Mouse (Mus musculus): Measurements from ENCODE around the gene Psme2b. TPM values are rescaled to one million over a fixed set of nuclear protein-coding genes. Genes with fewer than 3 reads are reported as not detected.
A peak's percentile ranks its signal among the peaks of the same experiment; 100 is the strongest.

Gene Psme2b
- polyA plus RNA-seq, 1 experiment from 2014 or later, result 4.2 TPM

- no peaks in the 10 kb centered on the region for H3K36me3 ChIP-seq (replicated peaks; ENCODE audit: insufficient read depth, low read length)
- 53% methylated on average over 2 of the region's 2 CpGs for WGBS (ENCODE audit: insufficient replicate concordance)
- ATAC-seq (peak; percentile 61), DNase-seq (no peak)
- H3K9ac ChIP-seq (replicated peaks), result no peak overlapping the region
- H3K4me3 ChIP-seq (ENCODE audit: low read depth, low read length), result no peak overlapping the region
- H3K4me2 ChIP-seq (ENCODE audit: low read depth, low read length), result no peak overlapping the region
- peaks cover 10% of the 10 kb centered on the region; the same call in 1 of the 2 replicates for H3K4me1 ChIP-seq (ENCODE audit: insufficient read depth)
- H3K27me3 ChIP-seq (ENCODE audit: insufficient read depth, low read length), result no peaks in the 10 kb centered on the region
- no peak overlapping the region for H3K27ac ChIP-seq (ENCODE audit: low read depth)
- TF ChIP-seq EP300 (IDR thresholded peaks at IDR 0.05; ENCODE audit: low read depth) (no peak), CTCF (IDR thresholded peaks at IDR 0.05; ENCODE audit: low read depth) (no peak)
- H3K9me3 ChIP-seq (ENCODE audit: low read length), result no peaks in the 10 kb centered on the region
Measured at GRCm38 (mm10) chr11:48898812-48899431, 47.1 kb downstream of the Psme2b start.

Other genes with a start within 250 kb of the Psme2b start
- gene Rack1, start 145.9 kb downstream of the Psme2b start, polyA plus RNA-seq (2015; fragmentation: Nextera tagmentation; extraction: Ambion mirVana), result 397 and 398 TPM in 2 replicates
- 2.2 and 2.3 TPM in 2 replicates for gene Trim41, start 128.8 kb downstream of the Psme2b start, polyA plus RNA-seq (2015; fragmentation: Nextera tagmentation; extraction: Ambion mirVana)
- gene Trim7, start 120.0 kb downstream of the Psme2b start, polyA plus RNA-seq (2015; fragmentation: Nextera tagmentation; extraction: Ambion mirVana), result 0.48 and 0.52 TPM in 2 replicates
- gene Gm12184, start 119.5 kb downstream of the Psme2b start, polyA plus RNA-seq (2015; fragmentation: Nextera tagmentation; extraction: Ambion mirVana), result 4.9 and 5.0 TPM in 2 replicates
- 42.7 and 44.1 TPM in 2 replicates for gene Irgm1, start 74.5 kb downstream of the Psme2b start, polyA plus RNA-seq (2015; fragmentation: Nextera tagmentation; extraction: Ambion mirVana)
- gene Gm5431, start 44.0 kb downstream of the Psme2b start, polyA plus RNA-seq (2015; fragmentation: Nextera tagmentation; extraction: Ambion mirVana), result 0.66 and 0.86 TPM in 2 replicates
- 0.16 and 0.17 TPM in 2 replicates for gene Olfr56, start 32.7 kb upstream of the Psme2b start, polyA plus RNA-seq (2015; fragmentation: Nextera tagmentation; extraction: Ambion mirVana)
- 0.67 and 1.2 TPM in 2 replicates for gene 9930111J21Rik1, start 33.2 kb upstream of the Psme2b start, polyA plus RNA-seq (2015; fragmentation: Nextera tagmentation; extraction: Ambion mirVana)
- gene Gm12185, start 46.0 kb upstream of the Psme2b start, polyA plus RNA-seq (2015; fragmentation: Nextera tagmentation; extraction: Ambion mirVana), result 0.05 TPM in 1 of 2 replicates, not detected in the other
- 36.5 and 38.9 TPM in 2 replicates for gene Tgtp1, start 48.0 kb upstream of the Psme2b start, polyA plus RNA-seq (2015; fragmentation: Nextera tagmentation; extraction: Ambion mirVana)
- gene 9930111J21Rik2, start 105.1 kb upstream of the Psme2b start, polyA plus RNA-seq (2015; fragmentation: Nextera tagmentation; extraction: Ambion mirVana), result 1.2 and 1.4 TPM in 2 replicates
- gene Tgtp2, start 118.0 kb upstream of the Psme2b start, polyA plus RNA-seq (2015; fragmentation: Nextera tagmentation; extraction: Ambion mirVana), result 5.1 and 7.1 TPM in 2 replicates
- 29.7 and 29.8 TPM in 2 replicates for gene Ifi47, start 130.4 kb upstream of the Psme2b start, polyA plus RNA-seq (2015; fragmentation: Nextera tagmentation; extraction: Ambion mirVana)
- gene Olfr1396, start 168.7 kb upstream of the Psme2b start, polyA plus RNA-seq (2015; fragmentation: Nextera tagmentation; extraction: Ambion mirVana), result not detected in 2 replicates
- not detected in 2 replicates for gene Olfr1395, start 196.1 kb upstream of the Psme2b start, polyA plus RNA-seq (2015; fragmentation: Nextera tagmentation; extraction: Ambion mirVana)
- gene Olfr1394, start 208.2 kb upstream of the Psme2b start, polyA plus RNA-seq (2015; fragmentation: Nextera tagmentation; extraction: Ambion mirVana), result not detected in 2 replicates
- 1.6 and 1.9 TPM in 2 replicates for gene Btnl9, start 241.0 kb upstream of the Psme2b start, polyA plus RNA-seq (2015; fragmentation: Nextera tagmentation; extraction: Ambion mirVana)